Mouse (Mus musculus) urinary bladder, adult 2 months (tissue): ENCODE results near the gene Igdcc3. TPM values are rescaled to one million over a fixed set of nuclear protein-coding genes. Genes with fewer than 3 reads are reported as not detected.

ENCODE experiments used
- DNase-seq: peaks from one replicate; pipeline ENCODE4 v3.0.0; 2022; ENCODE audit warnings: low spot score
- polyA plus RNA-seq: library from polyadenylated mRNA; depleted of rRNA; stranded (reverse); fragments of >200 nt; gene quantifications from 2 replicates; pipeline ENCODE4 v1.2.3, GENCODE M21; 2012

The Igdcc3 gene
- polyA plus RNA-seq, 1 experiment: 2.3 TPM

- DNase-seq: no peak
Observed at GRCm38 (mm10) chr9:65140491-65140890, 498 bp upstream of the Igdcc3 start.

DNA sequence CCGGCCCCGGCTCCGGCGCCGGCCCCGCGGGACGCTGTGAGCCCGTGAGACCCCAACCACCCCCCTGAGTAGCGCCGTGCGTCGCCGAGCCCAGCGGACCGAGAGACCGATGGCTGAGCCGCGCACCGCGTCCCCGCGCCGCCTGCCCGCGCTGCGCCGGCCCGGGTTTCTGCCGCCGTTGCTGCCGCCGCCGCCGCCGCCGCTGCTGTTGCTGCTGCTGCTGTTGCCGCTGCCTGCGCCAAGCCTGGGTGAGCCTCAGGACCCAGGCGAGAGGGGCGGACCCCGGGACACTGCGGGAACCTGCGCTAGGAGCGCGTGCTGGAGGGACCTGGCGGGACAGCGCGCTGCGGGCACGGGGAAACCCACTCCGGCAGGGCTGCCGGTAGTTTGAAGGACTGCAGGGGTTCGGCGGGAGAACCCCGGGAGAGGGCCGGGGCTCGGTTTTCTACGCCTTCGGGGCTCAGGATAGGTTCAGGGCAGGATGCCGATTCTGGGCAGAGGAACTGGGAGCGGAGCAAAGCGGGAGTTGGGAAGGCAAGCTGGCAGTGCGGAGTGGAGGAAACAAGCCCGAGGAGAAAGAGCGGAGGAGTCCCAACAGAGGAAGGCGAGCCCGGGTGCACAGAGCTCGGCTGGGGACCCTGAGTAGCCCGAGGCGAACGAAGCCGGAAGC is 452 bp downstream of the Igdcc3 start:
- DNase-seq: peak; percentile 57

GRCm38 (mm10) chr9:65141976-65142318 is 958 bp downstream of the Igdcc3 start:
- DNase-seq: no peak

DNA sequence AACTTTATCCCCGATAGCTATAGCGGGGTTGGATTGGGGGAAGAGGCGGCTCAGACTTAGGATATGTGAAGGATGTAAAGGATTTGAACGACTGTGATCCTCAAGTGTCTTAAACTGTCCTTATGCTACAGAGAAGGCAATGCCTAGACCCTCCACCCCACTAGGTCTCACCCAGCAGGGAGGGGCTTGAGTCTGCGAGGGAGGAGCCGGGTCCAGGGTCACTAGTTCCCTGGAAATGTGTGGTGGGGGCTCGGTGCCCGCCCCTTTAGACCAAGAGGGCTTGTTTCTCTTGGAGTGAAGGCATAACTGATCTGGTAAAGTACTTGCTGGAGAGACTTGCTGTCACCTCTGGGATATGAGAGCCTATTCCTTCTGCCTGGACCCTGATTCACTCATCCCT is 1.4 kb downstream of the Igdcc3 start:
- no peak for DNase-seq

DNA sequence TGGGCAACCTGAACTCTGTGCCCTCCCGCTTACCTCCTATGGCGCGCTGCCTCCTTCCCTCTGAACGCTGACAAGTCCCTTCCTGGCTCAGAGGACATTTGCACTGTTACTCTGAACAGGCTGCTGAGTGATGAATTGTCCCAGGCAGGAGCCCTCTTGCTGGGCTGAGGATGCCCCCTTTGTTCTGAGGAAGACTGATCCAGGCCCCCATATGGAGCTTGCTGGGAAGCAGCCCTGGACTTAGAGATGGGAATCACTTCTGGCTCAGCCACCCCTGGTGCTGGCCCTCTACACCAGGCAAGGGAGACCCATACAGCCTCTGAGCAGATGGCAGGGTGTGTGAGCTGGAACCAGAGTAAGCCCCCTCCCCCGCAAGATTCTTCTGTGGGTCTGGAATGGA is 5.0 kb downstream of the Igdcc3 start:
- DNase-seq: no peak

DNA sequence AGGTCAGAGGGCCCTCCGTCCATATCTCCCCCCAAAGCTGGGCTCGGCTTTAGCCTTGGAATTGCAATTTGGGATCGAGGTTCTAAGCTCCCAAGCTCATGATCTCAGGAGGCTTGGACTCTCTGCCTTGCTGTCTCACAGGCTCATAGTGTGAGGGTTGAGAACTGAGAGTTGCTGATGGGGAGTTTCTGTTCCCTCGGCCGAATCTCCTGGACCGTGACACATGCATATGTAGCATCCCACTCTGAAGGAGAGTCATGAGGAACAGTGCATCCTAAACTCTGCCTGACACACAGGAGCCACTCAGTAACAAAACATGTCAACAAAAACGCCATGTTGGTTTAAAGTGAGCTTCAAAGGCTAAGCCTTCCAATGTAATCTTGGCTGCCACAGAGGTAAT is 7.5 kb downstream of the Igdcc3 start:
- DNase-seq: no peak

GRCm38 (mm10) chr9:65152711-65153330 is 11.8 kb downstream of the Igdcc3 start:
- DNase-seq: no peak

DNA sequence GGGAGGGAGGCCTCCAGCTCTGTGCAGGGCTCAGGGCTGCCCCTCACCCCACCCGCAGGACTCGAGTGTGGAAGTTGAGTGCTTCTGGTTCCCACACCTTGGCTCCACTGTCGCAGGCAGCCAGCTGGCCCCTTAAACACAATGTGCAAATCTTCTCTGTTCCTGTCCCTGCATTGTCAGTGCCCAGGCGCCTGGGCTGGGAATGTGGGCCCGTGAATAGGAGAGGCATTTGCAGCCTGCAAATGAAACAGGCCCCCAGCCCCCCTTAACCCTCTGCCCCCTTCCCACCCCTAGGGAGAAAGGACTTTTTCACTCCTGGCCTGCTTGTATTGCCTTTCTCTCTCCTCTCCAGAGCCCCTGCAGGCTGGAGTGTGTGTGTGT is 12.3 kb downstream of the Igdcc3 start:
- DNase-seq: no peak

GRCm38 (mm10) chr9:65154692-65155455 is 13.9 kb downstream of the Igdcc3 start:
- no peak for DNase-seq

GRCm38 (mm10) chr9:65156604-65157003 is 15.6 kb downstream of the Igdcc3 start:
- DNase-seq: no peak

DNA sequence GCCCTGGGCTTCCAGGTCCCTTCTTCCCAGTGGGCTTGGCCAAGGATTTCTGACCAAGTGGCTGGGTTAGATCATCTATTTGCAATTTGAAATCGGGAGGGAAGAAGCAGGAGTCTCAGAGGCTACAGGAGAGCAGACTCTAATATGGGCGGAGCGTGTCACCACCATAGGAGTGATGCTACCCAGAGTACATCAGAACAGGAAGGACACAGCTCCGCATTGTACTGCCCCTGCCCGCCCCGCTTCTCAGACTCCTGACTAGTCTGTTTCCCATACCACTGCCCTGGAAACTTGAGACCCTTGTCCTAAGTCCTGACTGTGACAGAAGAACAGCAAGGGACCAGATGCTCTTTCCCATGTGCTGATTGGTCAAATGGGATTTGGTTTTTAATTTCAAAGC is 16.6 kb downstream of the Igdcc3 start:
- DNase-seq: no peak

DNA sequence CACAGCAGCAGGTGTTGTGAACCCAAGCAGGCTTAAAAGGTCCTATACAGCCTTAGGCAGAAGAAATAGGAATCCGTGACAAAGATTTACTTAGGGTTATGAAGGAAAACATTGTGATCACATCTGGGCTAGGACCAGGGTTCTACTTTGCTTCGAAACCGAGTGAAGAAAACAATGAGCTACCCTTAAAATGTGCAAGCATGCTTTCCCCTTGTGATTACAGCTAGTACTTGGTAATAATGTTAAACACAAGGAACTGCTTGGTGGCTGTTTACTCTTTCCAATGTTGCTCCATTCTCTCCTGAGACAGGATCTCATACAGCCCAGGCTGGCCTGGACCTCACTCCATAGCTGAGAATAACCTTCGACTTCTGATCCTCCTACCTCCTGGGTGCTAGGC is 20.2 kb downstream of the Igdcc3 start:
- no peak for DNase-seq

DNA sequence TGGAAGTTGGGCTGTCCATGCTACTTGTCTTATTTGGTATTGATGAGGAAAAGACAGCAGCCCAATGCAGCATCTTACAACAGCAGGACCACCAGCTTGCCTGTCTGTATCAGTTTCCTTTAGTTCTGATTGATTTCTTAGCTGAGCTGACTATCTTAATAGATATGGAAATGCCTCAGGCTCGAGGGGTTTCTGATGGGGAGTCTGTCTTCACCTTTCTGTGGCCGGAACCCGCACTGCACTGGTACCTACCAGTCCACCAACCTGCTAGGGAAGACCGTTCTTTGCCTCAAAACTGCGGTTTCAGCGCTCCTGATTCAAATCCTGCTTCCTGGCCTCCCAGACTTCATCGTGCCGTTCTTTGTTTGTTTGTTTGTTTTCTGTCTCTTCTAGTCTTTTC is 20.9 kb downstream of the Igdcc3 start:
- DNase-seq: no peak

DNA sequence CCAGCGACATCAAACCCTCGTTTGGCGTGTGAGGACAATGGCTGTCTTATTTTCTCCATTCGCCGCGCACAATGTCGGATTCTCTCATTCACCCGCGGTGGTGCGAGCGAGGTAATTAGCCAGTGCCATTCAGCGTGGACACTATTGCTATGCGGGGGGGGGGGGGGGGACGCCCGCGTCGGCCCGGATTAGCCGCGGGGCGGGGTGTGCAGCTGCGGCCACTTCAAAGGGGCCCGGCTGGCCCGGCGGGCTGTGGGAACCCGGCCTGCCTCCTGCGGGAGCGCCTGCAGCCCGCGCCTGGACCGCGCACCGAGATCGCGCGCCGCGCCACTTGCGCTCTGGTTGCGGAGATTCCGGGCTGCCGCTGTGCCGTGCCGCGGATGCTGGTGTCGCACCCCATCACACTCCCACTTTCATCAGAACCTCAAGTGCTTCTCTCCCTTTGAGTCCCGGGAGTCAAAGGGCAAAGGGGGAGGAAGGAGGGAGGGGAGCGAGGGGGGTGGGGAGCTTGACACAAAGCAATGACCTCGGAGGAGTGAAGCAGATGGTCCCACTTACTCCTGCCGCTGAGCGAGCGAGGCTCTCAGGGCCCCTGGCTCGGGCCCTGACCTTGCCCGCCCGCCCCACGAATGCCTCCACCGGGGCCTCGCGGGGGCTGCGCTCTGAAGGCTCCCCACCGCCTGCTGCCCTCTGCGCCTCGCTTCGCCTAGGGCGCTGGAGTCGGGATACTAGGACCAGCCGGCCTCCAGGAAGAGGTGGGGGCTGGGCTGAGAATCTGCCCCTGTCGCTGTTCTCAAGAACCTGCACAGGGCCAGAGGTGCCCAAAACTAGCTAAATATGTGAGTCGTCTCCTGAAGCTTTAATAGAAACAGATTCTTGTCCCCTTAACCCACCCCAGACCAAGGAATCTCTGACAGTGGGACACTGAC is 22.0 kb downstream of the Igdcc3 start:
- no peak for DNase-seq

- DNase-seq: no peak
Observed at GRCm38 (mm10) chr9:65164870-65165269, 23.9 kb downstream of the Igdcc3 start.

DNA sequence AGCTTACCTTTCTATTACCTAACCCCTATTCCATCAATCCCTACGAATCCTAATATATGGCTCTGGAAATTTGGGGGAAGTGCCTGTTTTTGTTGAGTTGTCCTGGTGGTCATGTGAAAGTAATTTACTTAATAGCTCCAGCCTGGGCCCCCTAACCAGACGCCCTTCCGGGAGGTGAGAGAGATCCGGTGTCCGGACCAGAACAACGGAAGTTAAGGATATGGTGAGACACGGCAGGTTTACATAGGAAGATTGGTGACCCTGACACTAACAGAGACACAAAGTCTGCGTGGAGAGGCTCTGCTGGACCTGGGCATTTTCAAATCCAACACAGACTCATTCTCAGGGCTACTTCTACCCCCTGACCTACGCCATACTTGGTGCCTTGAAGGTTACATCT is 25.4 kb downstream of the Igdcc3 start:
- DNase-seq: no peak

DNA sequence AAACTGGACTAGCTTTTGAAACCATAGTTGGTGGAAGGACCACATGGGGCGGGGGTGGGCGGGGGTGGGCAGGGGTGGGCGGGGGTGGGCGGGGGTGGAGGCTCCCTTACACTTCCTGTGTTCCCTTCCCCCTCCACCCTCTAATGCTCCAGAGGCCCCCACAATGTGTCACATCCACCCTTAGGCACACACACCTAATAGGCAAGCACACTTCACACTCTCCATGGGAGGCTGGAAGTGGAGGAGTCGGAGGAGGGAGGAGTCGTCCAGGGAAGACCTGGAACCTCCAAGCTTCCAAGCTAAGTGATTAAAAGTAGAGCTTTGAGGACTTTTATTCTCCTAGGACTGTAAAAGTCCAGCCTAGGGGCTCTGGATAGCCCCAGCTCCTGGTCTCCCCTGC is 27.5 kb downstream of the Igdcc3 start:
- no peak for DNase-seq

- DNase-seq: no peak
Observed at GRCm38 (mm10) chr9:65168952-65169351, 28.0 kb downstream of the Igdcc3 start.

- DNase-seq: no peak
Observed at GRCm38 (mm10) chr9:65172654-65173053, 31.7 kb downstream of the Igdcc3 start.

DNA sequence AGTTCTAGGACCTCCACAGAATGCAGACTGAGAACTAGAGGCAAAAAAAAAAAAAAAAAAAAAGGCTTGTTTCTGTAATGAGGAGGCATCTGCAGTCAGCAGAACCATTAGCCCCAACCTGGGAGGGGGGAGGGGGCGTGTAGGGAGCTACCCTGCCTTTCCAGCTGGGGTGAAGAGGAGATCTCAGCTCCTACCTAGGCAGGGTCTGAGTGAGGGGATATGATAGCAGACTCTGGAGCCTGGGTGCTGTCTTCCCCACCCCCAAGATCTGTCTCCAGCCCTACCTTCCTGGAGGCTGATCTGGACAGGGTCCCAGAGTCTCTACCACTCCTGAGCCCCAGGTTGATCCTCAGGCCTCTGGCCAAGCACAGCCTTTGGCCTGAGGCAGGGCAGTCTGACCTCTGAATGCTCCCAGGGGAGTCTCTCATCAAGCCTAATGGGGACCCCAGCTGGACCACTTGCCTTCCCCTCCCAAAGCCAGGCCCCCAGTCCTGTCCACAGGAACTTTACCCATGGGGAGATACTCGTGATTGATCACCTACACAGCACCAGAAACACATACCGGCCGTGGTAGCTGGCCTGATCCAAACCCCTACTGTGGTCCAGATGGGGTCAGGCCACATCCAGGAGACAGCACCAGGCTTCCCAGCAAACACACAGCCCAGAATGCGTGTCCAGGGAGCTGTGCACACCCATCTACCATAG is 34.4 kb downstream of the Igdcc3 start:
- no peak for DNase-seq
